Mouse (Mus musculus) 416B (cell line): ENCODE measurements around the gene Sp100.

Experiments
- DNase-seq: peaks from one replicate; pipeline ENCODE4 v3.0.0; 2011; ENCODE audit warnings: low read depth

Gene Sp100

GRCm38 (mm10) chr1:85750650-85751049, 100.9 kb downstream of the Sp100 start:
- no peak for DNase-seq

GRCm38 (mm10) chr1:85751494-85751893, 101.7 kb downstream of the Sp100 start:
- DNase-seq, result peak; percentile 93

DNA sequence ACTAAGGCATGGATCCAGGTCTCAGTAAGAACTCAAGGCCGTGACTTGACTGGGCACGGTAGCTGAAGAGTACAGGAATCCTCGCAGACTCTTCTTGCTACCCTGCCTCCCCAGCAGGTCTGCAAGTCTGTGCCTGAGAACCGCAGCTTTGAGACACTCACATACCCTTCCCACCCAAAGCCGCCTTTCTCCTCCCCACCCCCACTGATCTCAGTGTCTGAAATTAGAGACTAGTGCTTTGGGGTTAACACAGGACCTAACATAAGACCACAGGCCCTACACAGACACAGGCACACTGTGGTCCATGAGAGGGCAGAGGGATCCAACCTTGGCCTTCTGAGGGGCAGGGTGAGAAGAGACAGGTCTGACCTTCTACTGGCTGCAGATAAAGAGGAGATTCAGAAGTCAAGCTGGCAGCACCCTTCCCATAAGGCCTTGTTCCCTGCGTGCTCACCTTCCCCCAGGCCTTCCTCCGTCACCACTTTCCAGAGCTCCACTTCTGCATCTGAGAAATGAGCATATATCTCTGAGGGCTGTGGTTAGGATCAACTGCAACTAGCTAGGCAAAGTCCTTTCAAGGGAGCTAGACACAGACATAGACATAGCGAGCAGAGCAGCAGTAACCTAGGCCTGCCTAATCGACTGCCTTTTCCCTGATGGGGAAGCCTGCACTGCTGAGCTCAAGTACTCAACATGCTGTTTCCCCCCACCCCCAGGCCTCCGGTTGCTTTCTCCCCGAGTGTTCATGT, 102.3 kb downstream of the Sp100 start:
- DNase-seq, result no peak

DNA sequence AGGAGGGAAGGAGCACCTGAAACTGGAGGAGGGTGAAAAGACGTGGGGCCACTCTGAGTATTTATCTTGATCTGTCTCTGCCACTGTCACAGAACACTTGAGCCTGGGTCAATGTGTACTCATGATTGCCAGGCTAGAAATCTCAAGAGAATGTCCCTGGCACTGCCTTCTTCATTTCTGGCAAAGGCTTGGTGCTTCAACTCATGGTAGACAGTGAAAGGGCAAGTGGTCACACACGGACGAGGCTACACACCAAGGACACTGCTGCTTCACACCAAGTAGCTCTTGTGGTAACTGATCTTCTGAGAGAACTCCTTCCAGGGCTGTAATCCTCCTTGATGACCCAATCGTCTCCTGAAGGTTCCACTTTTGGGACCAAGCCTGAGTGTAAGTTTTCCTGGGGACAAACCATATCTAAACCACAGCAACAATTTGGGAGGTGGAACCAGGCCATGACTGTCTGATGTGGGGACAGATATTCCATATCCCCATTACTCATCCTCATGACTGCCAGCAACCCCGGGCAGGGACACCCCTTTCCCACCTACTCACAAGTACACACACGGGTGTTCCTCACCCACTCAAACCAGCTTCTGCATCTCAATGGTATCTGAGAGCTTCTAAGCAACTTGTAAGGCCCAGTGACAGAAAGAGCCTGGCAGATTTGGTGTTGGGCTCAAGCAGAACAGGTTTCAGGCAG, 107.9 kb downstream of the Sp100 start:
- no peak for DNase-seq

GRCm38 (mm10) chr1:85758231-85758968, 108.6 kb downstream of the Sp100 start:
- no peak for DNase-seq

DNA sequence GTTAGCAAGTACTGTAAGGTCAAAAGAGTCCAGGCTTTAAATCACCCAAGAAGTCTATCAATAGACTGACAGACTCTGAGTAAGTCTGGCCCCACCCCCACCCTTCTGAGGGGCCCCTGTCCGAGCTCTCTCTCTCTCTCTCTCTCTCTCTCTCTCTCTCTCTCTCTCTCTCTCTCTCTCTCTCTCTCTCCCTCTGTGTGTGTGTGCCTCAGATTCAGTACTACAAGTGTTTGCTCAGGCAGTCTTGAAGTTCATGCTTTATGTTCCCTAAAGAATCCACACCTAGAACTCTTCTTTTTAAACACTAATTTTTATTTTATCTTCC, 109.1 kb downstream of the Sp100 start:
- no peak for DNase-seq
